31 mouse cellular contexts compared by ENCODE assay signal in genomic region chr2:45013325-45013724, GRCm38 (mm10).
DNase-seq lines count a peak whose midpoint lies in the region; ATAC-seq and TF ChIP-seq lines count a peak whose summit lies in the region.
"Had no signal": no experiment of that assay in that cellular context is flagged by ENCODE, and none has a peak within 500 bp of the region (broad histone marks: within the 10 kb centered on the region; RNA-seq: fewer than 3 reads in every experiment).

No protein-coding gene starts in this region.

- peak; percentile 9; the same call in 1 of the 2 replicates for ATAC-seq in frontal cortex, adult (ENCODE audit: low TSS enrichment)
- ATAC-seq in heart, embryonic 13.5 days (ENCODE audit: extremely low read depth, insufficient number of reproducible peaks, low FRiP score, low TSS enrichment), result no peak
- ATAC-seq in G1E (ENCODE audit: extremely low read depth, insufficient number of reproducible peaks, low FRiP score, poor library complexity, severe bottlenecking), result peak; percentile 43; the same call in 1 of the 2 replicates
- ATAC-seq in granulocyte monocyte progenitor cell, adult 5-6 weeks (replicated peaks; ENCODE audit: poor library complexity, severe bottlenecking), result peak; percentile 33; the same call in 1 of the 2 replicates
- ATAC-seq: forebrain, postnatal 0 days; hindbrain, postnatal 0 days; intestine, embryonic 15.5 days; lung, postnatal 0 days; midbrain, embryonic 15.5 days had no signal

- DNase-seq in frontal cortex, postnatal 36 days (ENCODE audit: low spot score in 2 of 2), result no peak
- DNase-seq in heart, postnatal 10 days, result no peak
- no peak for DNase-seq in G1E (ENCODE audit: low spot score)
- DNase-seq in kidney, adult 18-20 months, result no peak
- no peak for DNase-seq in hindbrain, embryonic 10.5 days (ENCODE audit: low spot score)
- DNase-seq: adrenal gland, postnatal 25 days; cerebellum, adult 18-20 months; cerebellum, postnatal 10 days; forebrain, postnatal 0 days; gastrocnemius, postnatal 25 days; kidney, adult 8-10 months; liver, embryonic 13.5 days; lung, adult 18-20 months; lung, postnatal 4 days; right cerebral cortex, adult 18-20 months; spleen, adult 18-20 months; thymus, postnatal 25 days had no signal

- peaks cover 56% of the 10 kb centered on the region for H3K36me3 ChIP-seq in heart, embryonic 13.5 days
- H3K36me3 ChIP-seq in G1E (replicated peaks), result peaks cover 69% of the 10 kb centered on the region
- H3K36me3 ChIP-seq in hindbrain, embryonic 10.5 days, result peaks cover 88% of the 10 kb centered on the region
- H3K36me3 ChIP-seq: intestine, embryonic 15.5 days; limb, embryonic 13.5 days; midbrain, embryonic 15.5 days had no signal

- no peak overlapping the region for H3K4me2 ChIP-seq in heart, embryonic 13.5 days
- H3K4me2 ChIP-seq: forebrain, embryonic 12.5 days; intestine, embryonic 15.5 days; limb, embryonic 13.5 days; liver, embryonic 13.5 days; midbrain, embryonic 15.5 days; neural tube, embryonic 12.5 days had no signal

- peaks cover 11% of the 10 kb centered on the region for H3K4me1 ChIP-seq in heart, embryonic 13.5 days
- peaks cover 39% of the 10 kb centered on the region for H3K4me1 ChIP-seq in G1E (ENCODE audit: insufficient read depth, low read depth, low read length)
- H3K4me1 ChIP-seq in hindbrain, embryonic 10.5 days (replicated peaks), result no peaks in the 10 kb centered on the region
- H3K4me1 ChIP-seq: intestine, embryonic 15.5 days; limb, embryonic 13.5 days; midbrain, embryonic 10.5 days; midbrain, embryonic 15.5 days; neural tube, embryonic 12.5 days had no signal

- H3K27me3 ChIP-seq in heart, embryonic 13.5 days (replicated peaks), result no peaks in the 10 kb centered on the region
- no peaks in the 10 kb centered on the region for H3K27me3 ChIP-seq in G1E (ENCODE audit: insufficient read depth, low read length)
- no peaks in the 10 kb centered on the region for H3K27me3 ChIP-seq in hindbrain, embryonic 10.5 days (ENCODE audit: insufficient read depth, poor library complexity, severe bottlenecking)
- H3K27me3 ChIP-seq: CH12.LX; forebrain, embryonic 12.5 days; intestine, embryonic 15.5 days; limb, embryonic 13.5 days; liver, embryonic 13.5 days; midbrain, embryonic 15.5 days; neural tube, embryonic 12.5 days had no signal

- intact Hi-C loops in heart, postnatal 10 days (cut with DNase I), result no loop called here

- no peak for TF ChIP-seq CTCF in G1E (IDR thresholded peaks at IDR 0.05; ENCODE audit: low read depth, low read length)

- WGBS in heart, embryonic 13.5 days, result 44% methylated on average over 5 of the region's 5 CpGs
- WGBS in hindbrain, embryonic 10.5 days, result 95% methylated on average over 5 of the region's 5 CpGs

- H3K27ac ChIP-seq in heart, embryonic 13.5 days (replicated peaks), result peak overlapping the region; percentile 24; the same call in 1 of the 2 replicates
- H3K27ac ChIP-seq in hindbrain, embryonic 10.5 days, result no peak overlapping the region
- H3K27ac ChIP-seq: forebrain, embryonic 12.5 days; hindbrain, postnatal 0 days; intestine, embryonic 15.5 days; kidney, postnatal 0 days; limb, embryonic 13.5 days; liver, embryonic 13.5 days; midbrain, embryonic 10.5 days; midbrain, embryonic 15.5 days; neural tube, embryonic 12.5 days had no signal

- H3K9me3 ChIP-seq in heart, embryonic 13.5 days, result no peaks in the 10 kb centered on the region
- H3K9me3 ChIP-seq in G1E (replicated peaks), result no peaks in the 10 kb centered on the region
- no peaks in the 10 kb centered on the region for H3K9me3 ChIP-seq in hindbrain, embryonic 10.5 days
- H3K9me3 ChIP-seq: forebrain, embryonic 12.5 days; intestine, embryonic 15.5 days; limb, embryonic 13.5 days; liver, embryonic 13.5 days; midbrain, embryonic 10.5 days; midbrain, embryonic 15.5 days; neural tube, embryonic 12.5 days had no signal

- no peak overlapping the region for H3K9ac ChIP-seq in heart, embryonic 13.5 days
- H3K9ac ChIP-seq: forebrain, embryonic 12.5 days; forebrain, postnatal 0 days; intestine, embryonic 15.5 days; limb, embryonic 13.5 days; liver, embryonic 13.5 days; midbrain, embryonic 15.5 days; neural tube, embryonic 12.5 days had no signal

- no peak overlapping the region for H3K4me3 ChIP-seq in heart, embryonic 13.5 days
- no peak overlapping the region for H3K4me3 ChIP-seq in G1E (ENCODE audit: low read depth, low read length)
- H3K4me3 ChIP-seq in hindbrain, embryonic 10.5 days, result no peak overlapping the region
- H3K4me3 ChIP-seq: erythroblast, embryonic 14.5 days; forebrain, embryonic 12.5 days; intestine, embryonic 15.5 days; limb, embryonic 13.5 days; liver, embryonic 13.5 days; midbrain, embryonic 10.5 days; midbrain, embryonic 15.5 days; neural tube, embryonic 12.5 days had no signal
